Mouse (Mus musculus) heart, adult 8-10 months (tissue): ENCODE measurements around the gene Stpg4. TPM values are rescaled to one million over a fixed set of nuclear protein-coding genes. Genes with fewer than 3 reads are reported as not detected.

Source experiments
- DNase-seq: peaks from one replicate; pipeline ENCODE4 v3.0.0; 2022; ENCODE audit warnings: low spot score
- total RNA-seq, 4 experiments: library from RNA; stranded (reverse); gene quantifications; 2 replicates each; pipeline ENCODE4 v1.2.4; 2022

Gene Stpg4
- total RNA-seq, result not detected

DNA sequence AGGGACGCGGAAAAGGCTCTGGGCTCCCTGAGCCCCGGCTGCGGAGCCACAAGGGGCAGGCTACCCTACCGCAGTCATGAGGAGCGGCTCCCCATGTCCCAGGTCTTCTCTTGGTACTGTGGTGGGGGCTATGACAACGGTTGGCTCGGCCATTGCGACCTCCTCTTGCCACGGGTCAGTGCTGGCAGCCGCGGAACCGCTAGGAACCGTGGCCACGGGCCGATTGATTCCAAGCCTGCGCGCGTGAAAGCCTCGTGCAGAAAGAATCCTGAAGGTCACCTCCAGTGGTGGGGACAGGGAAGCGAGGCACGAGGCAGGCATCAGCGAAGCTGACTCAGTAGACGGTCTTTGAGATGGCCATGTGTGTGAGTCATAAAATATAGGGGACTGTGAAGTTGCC lies at the start of gene Stpg4:
Stpg4 (minus strand) TSS at position 231 of the 400 bp plus-strand sequence.
- DNase-seq, result no peak

- DNase-seq, result no peak
These were observed 47.8 kb upstream of the Stpg4 start for GRCm38 (mm10) chr17:87475356-87475755.

DNA sequence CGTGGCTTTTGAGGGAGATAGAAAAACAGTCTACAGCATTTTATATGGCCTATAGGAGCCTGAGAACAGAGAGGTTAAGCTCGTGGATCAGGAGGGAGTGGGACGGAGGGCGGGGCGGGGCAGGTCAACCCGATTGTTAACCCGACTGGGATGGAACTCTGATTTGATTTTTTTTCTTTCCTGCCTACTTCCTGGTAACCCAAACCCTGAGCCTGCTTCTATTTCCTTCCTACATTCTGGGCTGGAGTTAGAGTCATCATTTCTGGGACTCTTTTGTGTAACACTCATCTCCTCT lies 46.9 kb upstream of the Stpg4 start:
- DNase-seq, result peak; percentile 18

- no peak for DNase-seq
These were observed 46.4 kb upstream of the Stpg4 start for GRCm38 (mm10) chr17:87473736-87474500.

DNA sequence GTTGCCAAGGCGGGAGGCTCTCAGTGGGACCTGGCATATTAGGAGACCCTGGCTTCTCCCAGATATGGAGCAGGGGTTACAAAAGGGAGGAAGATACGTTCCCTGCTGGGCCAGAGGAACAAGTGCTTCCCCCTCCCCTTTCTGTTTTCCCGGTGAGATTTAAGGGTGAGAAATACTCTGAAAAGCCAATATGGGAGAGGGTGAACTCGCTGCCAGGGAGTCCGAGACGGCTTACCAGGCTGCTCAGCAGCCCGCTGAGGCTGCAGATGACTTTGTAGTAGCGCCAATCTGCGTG lies 45.8 kb upstream of the Stpg4 start:
- DNase-seq, result no peak

- DNase-seq, result no peak
These were observed 45.3 kb upstream of the Stpg4 start for GRCm38 (mm10) chr17:87472879-87473278.

GRCm38 (mm10) chr17:87471661-87472060 lies 44.1 kb upstream of the Stpg4 start:
- DNase-seq, result no peak

- DNase-seq, result no peak
These were observed 43.3 kb upstream of the Stpg4 start for GRCm38 (mm10) chr17:87470797-87471196.

DNA sequence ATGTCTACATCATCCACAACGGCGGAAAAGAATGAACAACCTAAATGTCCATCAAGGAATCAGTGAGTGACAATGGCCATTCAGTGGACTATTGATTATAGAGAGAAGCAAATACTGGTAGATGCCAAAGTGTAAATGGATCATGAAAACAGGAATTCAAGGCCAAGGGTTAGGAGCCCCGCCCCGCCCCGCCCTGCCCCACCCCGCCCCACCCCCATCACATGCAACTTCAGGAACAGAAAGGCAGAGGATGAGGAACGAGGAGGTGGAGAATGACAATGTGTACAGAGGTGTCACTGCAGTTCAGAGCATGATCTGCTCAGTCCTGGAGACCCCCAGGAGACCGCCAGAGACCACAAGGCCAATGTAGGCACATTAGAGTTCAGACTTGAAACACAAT lies 42.7 kb upstream of the Stpg4 start:
- no peak for DNase-seq

DNA sequence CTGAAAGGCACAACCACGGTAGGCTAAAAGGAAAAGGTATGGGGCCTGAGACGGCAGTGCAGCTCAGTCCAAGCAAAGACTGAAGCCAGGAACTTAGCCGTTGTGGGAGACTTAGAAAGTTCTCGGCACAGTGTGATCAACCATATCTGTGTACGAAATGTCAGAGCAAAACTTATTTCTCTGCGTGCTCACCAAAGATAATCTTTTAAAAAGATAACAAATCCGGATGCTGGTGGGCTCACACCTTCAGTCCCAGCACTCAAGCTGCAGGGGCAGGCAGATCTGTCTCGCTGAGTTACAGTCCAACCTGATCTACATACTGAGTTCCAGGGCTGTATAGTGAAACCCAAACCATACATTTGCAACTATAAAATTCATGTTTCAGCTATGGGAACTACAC lies 41.9 kb upstream of the Stpg4 start:
- DNase-seq, result no peak

GRCm38 (mm10) chr17:87468616-87469015 lies 41.1 kb upstream of the Stpg4 start:
- DNase-seq, result no peak

- no peak for DNase-seq
These were observed 34.0 kb upstream of the Stpg4 start for GRCm38 (mm10) chr17:87461499-87461896.

- no peak for DNase-seq
These were observed 33.3 kb upstream of the Stpg4 start for GRCm38 (mm10) chr17:87460669-87461498.

GRCm38 (mm10) chr17:87459750-87460668 lies 32.5 kb upstream of the Stpg4 start:
- no peak for DNase-seq

DNA sequence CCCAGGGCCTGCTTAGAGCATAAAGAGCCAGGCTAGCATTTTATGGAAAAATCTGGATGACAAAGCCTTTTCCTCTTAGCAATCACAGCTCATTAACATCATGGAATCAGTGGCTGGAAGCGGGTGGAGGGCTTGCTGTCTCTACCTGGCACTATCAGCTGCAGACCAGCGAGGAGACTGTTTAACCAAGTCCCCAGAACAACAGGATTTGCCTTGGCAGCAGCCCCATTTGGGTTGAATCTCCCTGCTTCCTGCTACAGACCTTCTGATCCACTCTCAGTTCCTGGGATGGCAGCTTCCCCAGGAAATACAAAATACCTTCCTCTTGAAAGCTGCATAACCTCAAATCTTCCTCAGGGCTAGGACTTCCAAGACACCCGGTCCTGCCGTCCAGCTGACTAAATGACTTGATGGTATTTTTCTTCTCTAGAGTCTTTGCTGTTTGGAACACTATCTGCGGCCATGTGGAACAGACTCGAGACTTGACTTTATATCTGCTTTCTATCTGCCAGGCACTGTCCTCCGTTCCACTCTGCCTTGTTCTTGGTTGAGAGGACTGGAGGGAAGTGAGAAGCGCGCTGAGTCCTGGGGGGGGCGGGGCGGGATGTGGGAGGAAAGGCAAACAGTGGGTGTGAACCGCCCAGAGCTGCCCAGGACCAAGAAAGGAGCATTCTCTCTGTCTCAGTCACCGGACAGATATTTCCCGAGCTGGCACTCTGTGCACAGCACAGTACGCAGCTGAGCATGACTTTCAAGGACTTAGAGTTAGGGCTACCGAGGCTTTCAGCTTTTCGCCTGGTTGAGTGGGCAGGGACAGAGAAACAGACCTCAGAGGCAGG lies 31.6 kb upstream of the Stpg4 start:
- DNase-seq, result no peak

- DNase-seq, result no peak
These were observed 30.4 kb upstream of the Stpg4 start for GRCm38 (mm10) chr17:87457961-87458360.

GRCm38 (mm10) chr17:87454121-87454520 lies 26.6 kb upstream of the Stpg4 start:
- DNase-seq, result no peak

- DNase-seq, result no peak
These were observed 25.8 kb upstream of the Stpg4 start for GRCm38 (mm10) chr17:87453336-87453735.

- no peak for DNase-seq
These were observed 21.3 kb upstream of the Stpg4 start for GRCm38 (mm10) chr17:87448881-87449280.

GRCm38 (mm10) chr17:87448339-87448738 lies 20.8 kb upstream of the Stpg4 start:
- no peak for DNase-seq

DNA sequence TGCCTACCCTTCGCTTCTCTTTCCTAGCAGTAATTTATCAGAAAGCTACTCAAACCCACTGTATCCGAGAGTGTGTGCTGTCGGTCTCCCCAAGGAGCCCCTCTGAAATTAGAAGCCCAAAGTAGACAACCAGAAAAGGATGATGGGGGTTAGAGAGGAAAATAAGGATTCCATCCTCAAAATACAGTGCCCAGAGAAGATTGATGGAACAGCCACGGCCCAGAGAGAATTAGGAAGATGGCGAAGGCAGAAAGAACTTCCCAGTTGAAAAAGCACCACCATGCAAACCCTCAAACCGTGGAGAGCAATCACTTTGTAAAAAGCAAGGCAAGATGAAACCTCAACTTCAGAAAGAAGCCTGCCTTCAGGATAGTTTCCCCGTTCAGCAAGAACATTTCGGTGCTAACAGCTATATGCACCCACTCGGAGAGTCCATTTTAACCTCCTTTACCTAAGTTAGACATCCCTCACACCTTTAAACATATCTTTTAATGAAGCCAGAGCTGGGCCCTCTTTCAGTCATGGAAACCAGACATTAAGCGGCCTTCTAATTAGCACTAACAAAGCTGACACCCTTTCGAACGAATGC lies 20.2 kb upstream of the Stpg4 start:
- no peak for DNase-seq
